Comparison of ENCODE assay signal across 1 mouse cellular context in the genomic region with DNA sequence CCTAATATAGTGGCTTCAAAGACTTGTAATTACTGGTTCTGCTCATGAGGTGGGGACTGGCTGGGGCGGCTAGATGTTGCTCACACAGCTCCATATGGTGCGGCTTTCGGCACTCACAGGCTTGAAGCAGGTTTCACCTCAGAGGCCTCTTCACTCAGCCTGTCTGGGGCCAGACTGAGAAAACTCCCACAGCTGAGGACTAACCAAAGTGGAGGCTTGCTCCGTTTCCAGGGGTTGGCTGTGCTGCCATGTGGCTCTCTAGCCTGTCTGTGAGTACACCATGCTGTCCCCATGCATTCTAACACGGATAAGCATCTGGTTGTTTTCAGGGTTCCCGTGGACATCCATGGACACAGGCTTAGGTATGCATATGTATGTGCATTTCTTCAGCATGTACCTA.
A peak's percentile ranks its signal among the peaks of the same experiment; 100 is the strongest.
TF ChIP-seq lines count a peak whose summit lies in the region.

No protein-coding gene starts in this region.

TF ChIP-seq in CH12.LX, 34 proteins besides CTCF, POLR2A, EP300 and RAD21 (continued from another document):
- TF ChIP-seq MYC (IDR thresholded peaks at IDR 0.05; ENCODE audit: low read depth, low read length) (peak; percentile 72; the same call in 1 of the 2 replicates), SMC3 (IDR thresholded peaks at IDR 0.05; ENCODE audit: low read depth, low read length) (peak; percentile 35), MAX (IDR thresholded peaks at IDR 0.05; ENCODE audit: low read length) (peak; percentile 88)
